Mouse (Mus musculus): Measurements from ENCODE around the gene Iqcc. TPM values are rescaled to one million over a fixed set of nuclear protein-coding genes. Genes with fewer than 3 reads are reported as not detected.
A peak's percentile ranks its signal among the peaks of the same experiment; 100 is the strongest.

Gene Iqcc
- 26.8 and 31.8 TPM in 2 replicates for total RNA-seq (2014; fragmentation: Nextera tagmentation)
- total RNA-seq (2017), result 14.6 and 18.7 TPM in 2 replicates

DNA sequence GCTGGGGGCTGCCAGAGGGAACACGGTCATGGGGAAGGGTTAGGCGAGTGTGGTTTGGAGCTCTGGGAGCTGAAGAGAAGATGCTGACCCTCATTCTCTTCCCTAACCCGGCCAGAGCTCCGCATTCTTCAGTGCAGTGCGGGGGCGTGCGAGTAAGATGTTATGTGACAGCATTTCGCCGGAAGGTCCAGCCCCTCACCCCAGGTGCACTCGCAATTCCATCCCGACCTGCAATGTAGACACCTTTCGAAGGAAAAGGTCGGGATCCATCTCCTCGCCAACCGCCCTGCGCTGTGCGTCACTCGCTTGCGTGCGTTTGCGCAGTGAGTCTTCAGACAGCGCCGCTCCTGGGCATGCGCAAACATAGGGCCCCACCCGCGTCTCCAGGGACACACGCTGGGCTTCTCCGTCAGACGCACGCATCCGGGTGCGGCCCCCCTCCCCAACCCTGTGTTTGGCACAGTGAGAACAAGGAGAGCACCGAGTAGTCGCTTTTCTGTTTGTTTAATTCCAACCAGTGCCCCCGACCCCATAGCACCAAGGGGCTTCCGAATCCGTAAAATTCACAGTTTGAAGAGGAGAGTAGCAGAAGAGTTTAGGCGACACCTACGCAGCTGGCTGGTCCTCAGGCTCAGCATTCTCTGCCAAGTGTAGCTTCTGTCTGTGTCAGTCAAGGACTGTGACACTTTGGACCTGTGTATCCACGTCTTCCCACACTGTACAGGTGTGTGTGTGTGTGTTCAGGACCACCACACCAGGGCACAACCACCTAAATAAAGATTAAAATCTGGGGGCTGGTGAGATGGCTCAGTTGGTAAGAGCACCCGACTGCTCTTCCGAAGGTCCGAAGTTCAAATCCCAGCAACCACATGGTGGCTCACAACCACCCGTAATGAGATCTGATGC, at the start of gene Iqcc:
Gene Iqcc, minus strand, starts transcription at position 314 of the 906 bp plus-strand sequence.
- ATAC-seq (replicated peaks; ENCODE audit: low FRiP score, low TSS enrichment, poor library complexity, severe bottlenecking), result peak; percentile 86

DNA sequence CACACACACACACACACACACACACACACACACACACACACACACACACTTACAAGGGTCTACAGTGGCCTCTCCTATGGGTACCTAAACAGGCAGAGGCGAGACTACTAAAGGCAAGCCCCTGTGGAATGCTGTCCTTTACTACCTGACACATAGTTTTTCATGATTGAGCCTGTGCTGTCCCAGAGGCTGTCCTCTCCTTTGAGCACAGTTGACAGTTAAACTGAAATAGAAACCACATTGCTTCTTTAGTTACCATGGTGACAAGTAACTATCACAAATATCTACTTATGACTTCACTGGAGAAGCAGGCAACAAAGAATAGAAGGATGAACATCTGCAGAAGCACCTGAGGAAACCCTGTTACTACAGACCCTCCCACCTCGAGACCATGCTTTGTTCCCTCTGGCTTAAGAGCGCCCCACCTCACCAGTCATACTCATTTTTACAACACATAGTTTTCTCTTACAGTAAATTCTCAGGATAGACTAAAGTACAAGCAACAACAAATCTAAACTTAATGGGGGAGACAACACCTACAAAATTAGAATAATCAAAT, 43.4 kb upstream of the Iqcc start:
- no peak for ATAC-seq (replicated peaks; ENCODE audit: low FRiP score, low TSS enrichment, poor library complexity, severe bottlenecking)

DNA sequence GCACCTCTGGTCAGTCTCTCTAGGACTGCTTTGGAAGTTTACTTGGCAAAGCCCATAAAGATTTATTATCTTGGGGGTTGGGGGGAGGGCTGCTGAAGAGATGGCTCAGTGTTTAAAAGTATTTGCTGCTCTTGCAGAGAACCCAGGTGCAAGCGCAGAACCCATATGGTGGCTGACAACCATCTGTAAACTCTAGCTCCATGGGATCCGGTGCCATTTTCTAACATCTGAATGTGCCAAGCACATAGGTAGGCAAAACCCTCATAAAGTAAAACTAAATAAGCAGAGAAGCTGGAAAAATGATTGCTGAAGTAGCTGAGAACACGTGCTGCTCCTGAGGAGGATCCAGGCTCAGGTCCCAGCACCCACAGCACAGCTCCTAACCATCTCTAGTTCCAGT, 42.7 kb upstream of the Iqcc start:
- no peak for ATAC-seq (replicated peaks; ENCODE audit: low FRiP score, low TSS enrichment, poor library complexity, severe bottlenecking)

DNA sequence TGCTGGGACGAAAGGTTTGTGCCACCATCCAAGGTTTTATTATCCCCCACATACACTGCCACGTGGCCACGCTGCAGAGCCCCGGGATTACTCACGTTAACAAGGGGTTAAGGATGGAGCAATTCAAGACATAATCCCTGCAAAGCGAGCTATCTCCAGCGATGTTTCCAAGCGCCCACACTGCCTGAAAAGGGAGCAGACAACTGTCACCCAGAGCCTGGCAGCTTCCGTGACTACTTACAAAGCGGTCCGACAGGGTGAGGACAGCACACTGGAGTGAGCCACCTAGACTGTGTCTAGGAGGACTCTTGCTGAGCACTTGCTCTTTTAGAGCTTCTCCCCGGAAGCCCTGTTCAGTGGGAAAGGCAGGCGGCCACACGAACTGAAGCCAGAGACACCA, 35.9 kb upstream of the Iqcc start:
- no peak for ATAC-seq (replicated peaks; ENCODE audit: low FRiP score, low TSS enrichment, poor library complexity, severe bottlenecking)

DNA sequence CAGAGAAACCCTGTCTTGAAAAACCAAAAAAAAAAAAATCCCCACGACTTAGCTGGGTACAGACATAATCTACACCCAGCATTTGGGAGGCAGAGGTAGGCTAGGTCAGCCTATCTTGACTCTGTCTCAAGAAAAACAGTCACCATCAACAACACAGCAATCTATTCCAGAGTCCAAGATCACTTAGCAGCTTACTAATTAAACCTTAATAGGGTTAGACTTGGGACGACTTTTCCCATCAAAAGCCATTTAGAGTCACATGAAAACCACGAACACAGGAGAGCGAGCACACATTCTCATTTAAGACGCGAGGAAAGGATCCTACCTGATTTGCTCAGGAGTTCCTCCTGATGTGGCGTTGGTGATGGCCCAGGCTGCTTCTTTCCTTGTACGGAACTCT, 31.5 kb upstream of the Iqcc start:
- ATAC-seq (replicated peaks; ENCODE audit: low FRiP score, low TSS enrichment, poor library complexity, severe bottlenecking), result no peak

DNA sequence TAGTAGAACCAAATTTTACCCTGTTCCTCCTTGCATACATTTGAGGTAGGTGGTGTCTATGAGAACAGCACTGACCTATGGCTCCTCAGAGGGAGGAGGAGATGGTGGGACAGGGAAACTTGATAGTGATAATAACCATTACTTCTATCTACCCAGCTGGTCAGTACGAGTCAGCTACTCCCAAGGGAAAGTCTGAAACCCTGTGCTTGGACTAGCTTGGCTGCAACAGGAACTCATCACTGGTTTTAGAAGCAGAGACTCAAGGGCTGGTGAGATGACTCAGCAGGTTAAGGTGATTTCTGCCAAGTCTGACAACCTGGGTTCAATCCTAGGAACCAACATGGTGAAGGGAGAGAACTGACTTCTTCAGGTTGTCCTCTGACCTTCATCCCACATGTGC, 29.8 kb upstream of the Iqcc start:
- no peak for ATAC-seq (replicated peaks; ENCODE audit: low FRiP score, low TSS enrichment, poor library complexity, severe bottlenecking)

DNA sequence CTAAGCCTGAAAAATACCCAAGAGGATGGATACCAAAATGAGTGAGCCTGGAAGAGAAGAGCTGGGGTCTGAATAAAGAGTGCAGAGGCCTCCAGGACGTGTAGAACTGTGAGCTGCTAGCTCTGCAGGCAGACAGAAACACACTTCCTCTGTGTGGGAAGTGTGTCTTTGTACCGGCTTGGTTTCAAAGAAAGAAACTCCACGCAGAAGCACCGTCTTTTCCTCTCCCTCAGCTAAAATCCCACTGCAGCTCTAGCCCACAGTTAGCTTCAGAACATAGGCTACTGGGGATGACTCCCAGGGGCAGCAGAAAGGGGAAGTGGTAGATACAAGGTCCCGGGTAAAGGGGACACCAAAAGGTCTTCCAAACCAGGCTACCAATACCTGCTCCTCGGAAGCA, 26.3 kb upstream of the Iqcc start:
- no peak for ATAC-seq (replicated peaks; ENCODE audit: low FRiP score, low TSS enrichment, poor library complexity, severe bottlenecking)

DNA sequence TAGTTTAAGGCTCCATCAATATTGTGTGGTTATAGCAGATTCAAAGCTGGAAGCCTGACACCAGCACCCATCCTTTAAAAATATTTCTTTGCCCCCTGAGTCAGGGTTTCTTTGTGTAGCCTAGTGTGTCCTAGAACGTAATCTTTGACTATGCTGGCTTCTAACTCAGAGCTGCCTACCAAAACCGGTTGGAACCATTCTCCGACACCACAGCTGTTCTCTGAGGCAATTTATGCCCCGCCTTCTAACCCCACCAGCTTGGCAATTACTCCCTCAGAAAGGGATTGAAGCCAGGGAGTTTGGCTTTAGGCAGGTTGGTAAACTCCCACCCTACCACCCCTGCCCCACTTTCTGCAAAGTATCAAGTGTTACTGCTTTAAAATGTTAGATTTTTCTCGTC, 22.9 kb upstream of the Iqcc start:
- ATAC-seq (replicated peaks; ENCODE audit: low FRiP score, low TSS enrichment, poor library complexity, severe bottlenecking), result no peak

DNA sequence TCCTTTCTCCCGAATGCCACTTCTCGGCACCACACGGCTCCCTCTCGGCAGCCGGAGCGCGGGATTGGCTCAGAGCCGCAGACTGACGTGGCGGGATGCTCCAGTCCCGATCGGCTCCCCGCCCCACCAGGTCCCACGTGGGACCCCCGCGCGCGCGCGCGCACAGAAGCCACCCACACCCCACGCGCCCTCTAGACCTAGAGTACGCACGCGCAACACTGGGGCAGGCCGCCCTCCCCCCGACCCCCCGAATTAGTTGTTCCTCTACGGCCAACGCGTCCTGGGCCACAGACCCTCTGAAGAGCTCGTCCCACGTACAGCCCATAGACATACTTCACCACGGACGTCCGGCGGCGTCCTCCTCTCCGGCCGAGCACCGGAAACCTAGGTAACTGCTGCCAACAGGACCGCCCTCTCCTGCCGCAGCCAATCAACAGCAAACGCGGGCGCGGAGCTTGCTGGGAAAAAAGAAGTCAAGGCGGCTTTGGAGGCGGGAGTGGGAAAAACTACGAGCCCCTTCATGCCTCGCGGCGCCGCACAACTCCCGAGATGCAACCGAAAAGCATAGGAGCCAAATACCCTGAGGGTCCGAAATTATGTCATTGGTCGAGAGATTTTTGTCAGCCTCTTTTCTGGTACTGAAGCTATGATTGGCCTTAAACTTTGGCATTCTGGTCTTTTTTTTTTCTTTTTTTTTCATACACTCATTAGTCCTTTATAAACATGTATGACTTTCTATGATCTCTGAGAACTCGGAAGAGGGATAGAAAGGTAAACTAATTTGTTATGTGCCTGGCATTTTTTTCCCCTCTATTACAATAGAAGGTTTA, 22.0 kb upstream of the Iqcc start, which contains the start of gene Txlna:
Gene Txlna, minus strand, starts transcription at position 428 of the 830 bp plus-strand sequence.
- ATAC-seq (replicated peaks; ENCODE audit: low FRiP score, low TSS enrichment, poor library complexity, severe bottlenecking), result peak; percentile 89

DNA sequence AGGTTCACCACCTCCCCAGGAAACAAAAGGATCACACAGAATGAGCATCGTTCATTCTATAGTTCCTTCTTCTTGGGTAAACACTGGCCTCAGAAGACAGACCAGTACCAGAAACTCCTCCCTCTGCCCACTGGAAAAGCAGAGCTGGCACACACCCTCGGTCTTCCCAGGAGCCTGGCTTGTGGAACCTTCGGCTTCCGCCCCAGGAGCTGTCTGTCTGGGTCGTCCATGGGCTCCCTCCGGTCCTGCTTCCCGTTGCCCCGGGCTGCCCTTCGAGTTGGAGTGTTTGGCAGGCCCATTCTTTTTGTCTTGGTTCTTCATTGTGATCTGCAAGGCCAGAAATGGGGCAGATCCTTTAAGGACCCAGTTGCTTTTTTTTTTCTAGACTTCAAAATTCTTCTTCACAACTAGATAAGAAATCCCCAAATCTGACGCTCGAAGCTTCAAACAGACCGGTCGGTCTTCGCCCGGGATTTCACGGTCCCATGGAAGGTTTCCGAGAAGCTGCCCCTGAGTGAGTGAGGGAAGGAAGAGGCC, 21.3 kb upstream of the Iqcc start:
- ATAC-seq (replicated peaks; ENCODE audit: low FRiP score, low TSS enrichment, poor library complexity, severe bottlenecking), result 0 out of 2 replicates have a peak, but pooled peaks have one; percentile 8

DNA sequence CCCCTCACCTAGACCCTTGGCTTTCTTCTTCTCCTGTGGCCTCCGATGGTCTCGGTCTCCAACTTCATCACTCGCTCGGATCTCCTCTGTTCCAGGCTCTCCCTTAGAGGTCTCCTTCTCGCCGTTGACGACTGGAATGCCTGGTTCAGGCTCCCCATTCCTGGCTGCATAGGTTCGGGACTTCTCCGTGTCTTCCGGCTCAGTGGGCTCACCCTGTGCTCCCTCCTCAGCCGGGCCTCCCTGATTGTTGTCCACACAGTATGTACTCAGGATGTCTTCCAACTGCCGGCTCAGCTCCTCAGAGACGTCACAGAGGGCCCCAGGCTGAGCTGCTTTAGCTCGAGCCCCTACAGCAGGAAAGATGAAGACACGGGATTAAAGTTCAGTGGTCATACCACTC, 20.3 kb upstream of the Iqcc start:
- no peak for ATAC-seq (replicated peaks; ENCODE audit: low FRiP score, low TSS enrichment, poor library complexity, severe bottlenecking)

DNA sequence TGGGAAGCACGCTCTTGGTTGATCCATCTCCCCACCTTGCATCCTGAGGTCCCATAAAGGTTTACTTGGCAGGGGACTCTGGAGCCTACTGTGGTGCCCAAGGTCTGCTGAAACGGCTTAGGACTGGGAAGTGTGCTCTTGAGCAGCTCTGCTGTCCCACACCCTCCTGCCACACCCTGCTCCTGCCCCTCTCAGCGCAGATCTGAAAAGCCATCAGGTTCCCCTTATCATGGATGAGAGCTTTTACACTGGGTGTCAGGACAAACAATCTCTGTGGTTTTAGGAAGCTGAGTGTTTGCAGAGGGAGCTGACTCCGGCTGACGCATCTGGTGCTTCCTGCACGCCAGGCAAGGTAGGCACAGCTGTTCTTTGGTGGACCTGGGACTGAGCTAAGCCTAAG, 15.0 kb upstream of the Iqcc start:
- ATAC-seq (replicated peaks; ENCODE audit: low FRiP score, low TSS enrichment, poor library complexity, severe bottlenecking), result peak; percentile 56

DNA sequence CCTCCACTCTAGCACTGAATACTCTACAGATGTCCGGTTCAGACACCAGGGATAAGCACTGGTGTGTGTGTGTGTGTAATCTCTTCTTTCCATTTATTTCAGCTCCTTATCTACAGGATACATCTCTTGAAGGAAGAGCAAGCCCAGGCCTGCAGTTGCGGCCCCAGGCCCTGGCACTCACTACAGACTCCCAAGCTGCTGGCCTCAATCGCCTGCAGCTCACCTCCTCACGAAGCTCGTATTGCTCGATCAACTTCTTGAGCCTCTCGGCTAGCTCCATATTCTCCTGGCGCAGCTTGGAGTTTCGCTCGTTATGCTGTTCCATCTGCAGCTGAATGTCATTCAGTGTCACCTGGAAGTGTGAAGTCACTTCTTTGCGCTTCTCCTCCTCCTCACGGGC, 13.0 kb upstream of the Iqcc start:
- ATAC-seq (replicated peaks; ENCODE audit: low FRiP score, low TSS enrichment, poor library complexity, severe bottlenecking), result no peak

DNA sequence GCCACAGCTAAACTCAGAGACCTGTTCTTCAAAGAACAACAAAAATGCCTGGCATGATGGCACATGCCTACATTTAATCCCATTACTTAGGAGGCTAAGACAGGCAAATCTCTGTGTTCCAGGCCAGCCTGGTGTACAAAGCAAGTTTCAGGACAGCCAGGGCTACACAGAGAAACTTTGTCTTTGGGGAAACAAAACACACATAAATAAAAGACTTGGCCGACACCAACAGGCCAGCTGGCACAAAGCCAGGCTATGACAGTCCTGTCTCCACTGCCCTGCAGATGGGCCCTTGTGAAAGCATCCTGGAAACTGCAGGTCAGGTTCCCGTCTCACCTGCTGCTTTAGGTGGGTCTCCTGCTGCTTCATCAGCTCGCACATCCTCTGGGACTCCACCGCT, 12.0 kb upstream of the Iqcc start:
- no peak for ATAC-seq (replicated peaks; ENCODE audit: low FRiP score, low TSS enrichment, poor library complexity, severe bottlenecking)

DNA sequence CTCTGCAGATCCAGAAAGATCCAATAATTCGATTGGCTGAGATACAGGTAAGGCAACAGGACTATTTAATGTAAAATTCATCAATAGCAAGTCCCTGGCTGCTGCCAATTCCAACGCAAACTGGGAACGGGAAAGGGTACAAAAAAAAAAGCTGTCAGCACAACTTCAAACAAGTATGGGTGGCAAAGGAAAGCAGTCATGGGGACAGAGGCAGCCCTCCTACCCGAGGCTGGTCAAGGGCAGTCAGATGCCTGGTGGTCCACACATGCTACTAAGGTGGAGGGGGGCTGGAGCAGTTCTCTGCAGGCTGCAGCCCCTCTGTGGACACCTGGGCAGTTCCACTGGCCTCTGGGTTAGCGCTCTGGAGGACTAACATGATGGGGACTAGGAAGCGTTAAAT, 7.1 kb upstream of the Iqcc start:
- ATAC-seq (replicated peaks; ENCODE audit: low FRiP score, low TSS enrichment, poor library complexity, severe bottlenecking), result no peak

DNA sequence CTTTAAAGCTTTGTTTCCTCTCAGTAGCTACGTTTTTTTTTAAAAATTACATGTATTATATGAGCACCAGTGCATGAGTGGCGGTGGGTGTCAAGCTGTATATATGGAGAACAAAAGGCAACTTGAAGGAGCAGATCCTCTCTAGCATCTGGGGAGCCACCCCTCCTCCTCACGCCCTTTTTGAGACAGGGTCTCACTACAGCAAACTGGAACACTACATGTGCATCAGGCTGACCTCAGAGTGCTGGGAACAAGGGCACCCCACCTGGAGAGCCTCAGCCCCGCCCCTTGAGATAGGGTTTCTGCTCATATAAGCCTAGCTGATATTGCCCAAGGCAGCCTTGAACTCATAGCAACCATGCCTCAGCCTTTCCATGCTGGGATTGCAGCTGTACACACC, 6.6 kb upstream of the Iqcc start:
- no peak for ATAC-seq (replicated peaks; ENCODE audit: low FRiP score, low TSS enrichment, poor library complexity, severe bottlenecking)

DNA sequence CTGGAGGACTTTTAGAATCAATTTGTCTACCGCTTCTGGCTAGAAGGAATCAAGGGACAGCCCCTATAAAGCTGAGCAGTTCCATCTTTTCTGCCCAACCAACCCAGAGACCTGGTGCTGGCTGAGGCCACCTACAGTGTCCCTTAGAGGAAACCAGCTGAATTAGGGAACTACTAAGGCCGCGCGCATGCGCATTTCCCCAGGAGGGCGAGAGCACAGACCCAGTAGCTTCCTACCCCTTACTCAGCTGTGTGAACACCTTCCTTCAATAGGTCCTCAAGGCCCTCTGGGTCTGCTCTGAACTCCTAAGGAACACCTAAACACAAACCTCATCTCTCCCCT, 6.1 kb upstream of the Iqcc start:
- ATAC-seq (replicated peaks; ENCODE audit: low FRiP score, low TSS enrichment, poor library complexity, severe bottlenecking), result peak; percentile 12; the same call in 1 of the 2 replicates

DNA sequence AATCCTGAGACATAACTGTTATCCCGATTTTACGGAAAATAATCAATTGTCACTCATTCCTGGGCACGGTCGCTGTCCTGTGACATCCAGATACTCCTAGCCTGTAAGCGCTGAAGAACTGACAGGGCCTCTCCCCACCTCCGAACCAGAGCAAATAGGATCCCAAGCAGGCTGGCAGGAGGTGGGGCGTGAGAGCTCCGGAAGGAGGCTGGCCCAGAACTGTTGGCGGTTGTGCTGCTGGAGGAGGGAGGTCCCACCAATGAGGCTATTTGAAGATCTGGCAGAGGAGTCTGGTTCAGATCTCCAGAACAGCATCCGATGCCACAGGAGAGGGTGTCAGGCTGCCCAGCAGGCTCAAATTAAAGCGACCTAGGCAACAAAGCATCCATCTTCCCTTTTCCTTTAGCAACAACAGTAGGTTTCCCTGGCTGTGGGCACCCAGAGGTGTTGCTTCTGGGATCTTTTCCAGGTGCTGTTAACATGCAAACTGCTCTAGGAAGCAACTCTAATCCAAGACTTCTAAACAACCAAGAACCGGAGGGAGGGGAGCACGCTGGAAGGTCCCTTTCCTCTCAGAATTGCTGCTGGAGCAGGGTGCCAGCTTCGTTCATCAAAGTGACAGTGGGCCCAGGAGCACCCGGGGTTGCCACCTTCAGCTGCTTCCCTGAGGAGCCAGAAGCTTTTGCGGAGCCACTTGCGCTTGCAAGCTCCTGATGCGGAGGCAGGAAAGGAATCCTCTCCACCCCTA, 5.6 kb upstream of the Iqcc start:
- ATAC-seq (replicated peaks; ENCODE audit: low FRiP score, low TSS enrichment, poor library complexity, severe bottlenecking), result peak; percentile 94

DNA sequence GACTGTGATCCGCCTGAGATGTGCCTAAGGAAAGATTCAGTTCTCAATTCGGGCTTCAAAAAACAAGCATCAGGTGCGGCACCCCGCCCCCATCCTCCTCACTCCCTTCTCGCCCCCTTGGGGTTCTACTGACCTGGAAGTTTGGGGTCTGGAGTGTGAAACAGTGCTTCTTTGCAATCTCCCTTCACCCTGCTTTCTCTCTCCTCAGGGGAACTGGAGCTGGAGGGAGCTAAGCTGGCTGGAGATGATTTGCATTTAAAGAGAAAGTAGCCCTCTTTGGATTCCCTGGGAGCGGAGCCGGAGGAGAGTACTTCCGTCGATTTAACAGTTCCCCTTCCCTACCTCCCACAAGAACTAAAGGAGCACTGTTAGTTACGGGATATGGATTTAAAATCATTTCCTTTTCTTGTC, 4.8 kb upstream of the Iqcc start, which contains the start of gene Ccdc28b:
Gene Ccdc28b, minus strand, starts transcription at position 267 of the 411 bp plus-strand sequence.
- no peak for ATAC-seq (replicated peaks; ENCODE audit: low FRiP score, low TSS enrichment, poor library complexity, severe bottlenecking)

Measured in megakaryocyte-erythroid progenitor cell, adult 5-6 weeks (primary cell).